Mouse (Mus musculus) spleen, postnatal 4 days (tissue): Measurements from ENCODE around the gene Olfr466.
A peak's percentile ranks its signal among the peaks of the same experiment; 100 is the strongest.

ENCODE experiments used
- DNase-seq, 2 experiments: peaks; one replicate each; pipeline ENCODE4 v3.0.0; 2022; ENCODE audit warnings: low spot score in 2 of 2

Olfr466 gene

DNA sequence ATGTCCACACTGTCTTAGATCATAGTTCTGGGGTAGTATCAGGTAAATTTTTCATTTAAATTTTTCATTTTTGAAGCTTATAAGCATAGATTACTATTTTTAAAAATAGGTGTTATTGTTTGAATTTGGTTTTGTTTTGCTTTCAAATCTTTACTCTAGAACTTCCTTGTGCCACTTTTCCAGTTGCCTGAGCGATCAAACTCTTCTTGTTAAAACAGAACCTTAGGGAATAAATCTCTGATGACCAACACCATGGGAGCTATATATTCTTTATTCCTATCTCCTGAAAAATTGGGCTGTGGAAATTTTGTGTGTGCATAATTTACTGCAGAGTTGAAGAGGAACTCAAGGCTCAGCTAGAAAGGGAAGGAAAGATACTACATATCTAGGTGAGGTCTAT is at the start of gene Olfr466:
TSS of gene Olfr466 (plus strand) at position 301 of the 400 bp plus-strand sequence.
- no peak for DNase-seq

DNA sequence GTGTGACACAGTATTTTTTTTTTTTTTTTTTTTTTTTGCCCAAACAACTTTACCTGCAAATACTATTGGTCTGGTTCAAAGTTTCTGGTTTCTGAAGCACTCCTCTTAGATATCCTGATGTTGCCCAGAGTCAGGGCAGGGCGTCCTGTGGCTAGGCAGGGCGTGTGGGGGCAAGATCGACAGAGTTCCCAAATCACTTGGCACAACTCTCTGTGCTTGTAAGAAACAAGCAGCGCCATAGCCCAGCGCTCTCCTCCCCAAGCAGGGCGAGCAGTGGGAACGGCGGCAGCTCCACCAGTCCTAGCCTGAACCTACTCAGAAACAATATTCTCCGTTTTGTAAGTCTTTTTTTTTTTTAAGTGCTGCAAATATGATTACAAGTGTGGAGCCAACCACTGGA is 49.4 kb upstream of the Olfr466 start:
- no peak for DNase-seq

DNA sequence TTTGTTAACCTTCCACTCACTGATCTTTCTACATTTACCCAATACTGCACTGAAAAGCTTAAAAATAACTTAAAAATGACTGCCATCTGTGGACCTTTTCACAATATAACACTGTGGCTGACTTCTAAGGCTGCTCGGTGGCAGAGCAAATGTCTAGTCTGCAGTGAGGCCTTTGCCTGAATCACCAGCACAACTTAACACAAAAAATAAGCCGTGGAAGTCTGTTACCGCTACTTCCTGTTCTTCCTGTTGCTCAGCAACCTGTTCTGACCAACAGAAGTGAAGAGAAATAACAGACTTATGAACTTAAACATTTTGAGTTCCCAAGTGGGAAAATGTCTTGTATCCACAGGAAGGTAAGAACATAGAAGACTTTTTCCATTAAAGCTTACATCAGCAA is 48.8 kb upstream of the Olfr466 start:
- DNase-seq, result no peak

DNA sequence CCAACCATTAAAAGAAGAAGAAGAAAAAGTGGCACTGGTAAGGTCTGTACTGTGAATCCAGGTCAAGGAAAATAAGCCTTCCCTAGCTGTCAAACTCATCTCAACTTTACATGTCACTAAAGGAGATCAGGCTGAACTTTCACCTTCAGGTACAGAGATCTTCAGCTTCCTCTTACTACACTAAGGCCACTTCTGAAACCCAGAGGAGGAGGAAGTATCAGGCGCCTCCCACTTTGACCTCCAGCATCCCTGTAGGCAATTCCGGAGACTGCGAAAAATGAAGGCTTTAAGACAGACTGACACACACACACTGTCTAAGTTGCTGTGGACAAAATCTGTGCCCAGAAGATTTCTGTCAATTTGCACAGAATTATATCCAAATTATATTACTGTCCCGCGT is 38.1 kb upstream of the Olfr466 start:
- peak; percentile 35 to 66 for DNase-seq

DNA sequence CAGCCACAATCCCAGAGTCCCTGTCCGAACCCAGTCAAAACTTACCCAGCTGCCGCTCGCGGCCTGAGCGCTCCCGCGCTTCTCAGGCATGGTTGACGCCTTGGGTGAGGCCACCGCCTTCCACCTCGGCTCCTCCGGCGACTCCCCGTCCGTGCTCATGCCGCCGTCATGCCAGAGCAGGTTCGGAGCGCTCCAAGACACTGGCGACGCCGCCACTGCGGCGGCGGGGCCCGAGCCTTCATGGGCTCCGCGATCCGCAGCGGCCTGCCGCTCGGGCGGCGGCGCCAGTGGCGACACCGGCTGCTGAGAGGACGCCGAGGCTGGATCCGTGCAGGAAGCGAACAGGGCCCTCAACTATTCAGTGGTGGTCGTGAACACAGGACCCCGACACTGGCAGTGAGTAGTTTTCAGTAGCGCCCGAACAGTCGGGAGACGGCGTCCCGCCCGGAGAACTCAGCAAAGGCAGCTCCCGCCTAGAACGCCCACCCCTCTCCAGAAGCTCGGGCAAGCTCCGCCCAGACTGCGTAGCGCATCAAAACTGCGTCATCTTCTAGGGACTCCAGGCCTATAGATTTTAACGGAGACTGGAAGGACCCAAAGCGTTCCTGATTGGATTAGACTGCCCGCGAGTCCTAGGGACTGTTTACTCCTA is 37.5 kb upstream of the Olfr466 start, which contains the start of gene Mfsd14b:
TSS of gene Mfsd14b (minus strand) at position 517 of the 652 bp plus-strand sequence.
- DNase-seq, result peak; percentile 83 to 90

DNA sequence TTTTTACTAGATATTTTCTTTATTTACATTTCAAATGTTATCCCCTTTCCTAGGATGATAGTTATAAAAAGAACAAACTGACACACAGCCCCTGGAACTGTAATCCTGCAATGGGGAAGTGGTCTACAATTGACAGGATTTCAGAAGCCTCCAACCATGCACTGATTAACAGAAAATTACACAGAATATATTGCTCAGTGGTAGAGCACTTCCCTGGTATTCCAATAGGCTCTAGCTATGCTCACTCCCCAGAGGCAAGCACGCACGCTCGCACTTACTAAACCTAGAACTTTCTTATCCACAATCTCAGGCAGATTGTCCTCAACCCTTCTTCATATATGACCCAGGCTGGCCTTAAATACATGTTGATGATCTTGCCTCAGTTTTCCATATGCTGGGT is 36.8 kb upstream of the Olfr466 start:
- DNase-seq, result no peak

DNA sequence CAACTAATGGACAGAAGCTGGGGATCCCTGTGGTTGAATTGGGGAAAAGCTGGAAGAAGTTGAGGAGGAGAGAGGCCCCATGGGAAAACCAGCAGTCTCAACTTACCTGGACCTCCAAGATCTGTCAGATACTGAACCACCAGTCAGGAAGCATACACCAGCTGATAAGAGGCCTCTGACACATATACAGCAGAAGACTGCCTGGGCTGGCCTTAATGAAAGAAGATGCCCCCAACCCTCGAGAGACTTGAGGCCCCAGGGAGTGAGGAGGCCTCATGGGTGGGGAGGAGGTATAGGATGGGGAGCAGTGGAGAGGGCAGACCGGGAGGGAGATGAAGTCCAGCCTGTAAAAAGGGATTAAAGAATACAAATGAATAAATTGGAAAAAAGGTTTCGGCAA is 29.1 kb upstream of the Olfr466 start:
- DNase-seq, result no peak

GRCm38 (mm10) chr13:65122111-65122510 is 27.9 kb upstream of the Olfr466 start:
- peak in 1 of 2 experiments; percentile 30 for DNase-seq

- DNase-seq, result peak in 1 of 2 experiments; percentile 23
Measured at GRCm38 (mm10) chr13:65127063-65127847, 22.8 kb upstream of the Olfr466 start.

DNA sequence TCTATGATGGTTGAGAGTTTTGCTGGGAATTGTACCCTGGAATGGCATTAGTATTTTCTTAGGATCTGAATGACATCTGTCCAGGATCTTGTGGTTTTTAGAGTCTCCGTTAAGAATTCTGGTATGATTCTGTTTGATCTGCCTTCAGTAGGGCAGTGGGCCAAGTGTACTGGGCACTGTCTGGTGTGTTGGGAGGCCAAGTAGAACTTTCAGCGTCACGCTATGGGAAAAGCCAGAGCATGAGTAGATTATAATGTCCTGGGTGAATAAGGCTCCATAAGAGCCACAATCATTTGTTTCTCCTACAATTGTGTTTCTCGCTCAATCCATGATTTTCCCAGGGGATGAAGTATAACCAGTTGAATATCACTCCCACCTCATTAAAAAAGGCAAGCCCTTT is 12.3 kb upstream of the Olfr466 start, which contains the start of gene Olfr465-ps1:
TSS of gene Olfr465-ps1 (plus strand) at position 301 of the 400 bp plus-strand sequence.
- DNase-seq, result no peak

DNA sequence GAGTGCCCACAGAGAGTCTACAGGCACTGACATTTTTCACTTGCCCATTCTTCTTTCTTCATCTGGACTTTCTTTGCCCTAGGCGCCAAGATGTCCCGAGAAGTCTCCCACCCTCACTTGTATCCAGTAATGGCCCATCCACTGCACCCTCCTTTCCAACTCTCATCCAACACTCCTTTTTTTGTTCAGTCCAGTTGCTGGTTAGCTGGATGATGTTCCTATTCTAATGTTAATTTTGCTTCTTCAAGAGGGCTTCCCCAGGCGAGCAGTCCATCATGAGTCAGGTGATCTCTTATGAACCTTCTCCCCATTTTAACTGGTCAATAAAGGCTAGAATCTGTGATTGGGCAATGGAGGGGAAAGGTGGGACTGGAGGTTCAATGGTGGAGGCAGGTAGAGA is 24.1 kb downstream of the Olfr466 start:
- DNase-seq, result no peak

GRCm38 (mm10) chr13:65175734-65176471 is 25.9 kb downstream of the Olfr466 start:
- DNase-seq, result peak; percentile 16 to 71

DNA sequence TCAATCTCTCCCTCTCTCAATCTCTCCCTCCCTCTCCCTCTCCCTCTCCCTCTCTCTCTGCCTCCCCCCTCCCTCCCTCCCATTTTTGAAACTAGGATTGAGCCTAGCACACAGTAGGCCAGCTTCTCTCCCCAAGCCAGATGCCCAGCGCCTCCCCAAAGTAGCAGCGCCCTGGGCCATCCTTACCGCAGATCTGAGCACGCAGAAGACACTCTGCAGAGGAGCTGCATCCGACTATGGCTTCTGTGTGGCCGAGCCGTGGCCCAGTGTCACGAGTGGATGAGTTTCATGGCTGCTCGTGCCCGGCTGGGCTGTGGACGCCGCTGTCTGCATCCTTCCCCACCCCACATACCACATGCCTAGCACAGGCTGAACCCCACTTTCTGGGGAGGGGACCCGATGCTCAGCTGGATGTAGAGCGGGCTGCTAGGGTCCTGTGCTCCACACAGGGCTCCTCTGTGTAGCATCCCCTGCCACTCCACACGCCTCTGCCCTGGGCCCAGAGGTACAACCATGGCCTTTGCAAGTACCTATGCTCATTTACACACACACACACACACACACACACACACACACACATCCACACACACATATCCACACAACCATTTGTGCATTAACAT is 26.5 kb downstream of the Olfr466 start:
- no peak for DNase-seq

GRCm38 (mm10) chr13:65200667-65201066 is 50.6 kb downstream of the Olfr466 start:
- no peak for DNase-seq
